Mouse (Mus musculus): ENCODE data around the gene Colgalt2. TPM values are rescaled to one million over a fixed set of nuclear protein-coding genes. Genes with fewer than 3 reads are reported as not detected.
"Not testable (repeated sequence)": the region's sequence is repeated elsewhere in the genome, so short reads cannot be mapped to it uniquely, and the experiment has no call there.

The Colgalt2 gene
- polyA plus RNA-seq, 1 experiment from 2014 or later, result 2.3 TPM

- ATAC-seq (ENCODE audit: low FRiP score) (no peak), DNase-seq (ENCODE audit: low spot score, missing footprints) (no peak)
- WGBS, result 83% methylated on average over 4 of the region's 4 CpGs
- Histone ChIP-seq H3K9me3 (ENCODE audit: control insufficient read depth, low read length) (no peaks in the 10 kb centered on the region), H3K4me2 (no peak overlapping the region), H3K27ac (ENCODE audit: low read depth, low read length) (no peak overlapping the region), H3K4me3 (ENCODE audit: low read depth, low read length) (no peak overlapping the region), H3K36me3 (ENCODE audit: control insufficient read depth, insufficient read depth, low read length) (no peaks in the 10 kb centered on the region), H3K9ac (ENCODE audit: low read length) (no peak overlapping the region), H3K27me3 (ENCODE audit: control insufficient read depth, insufficient read depth, low read length) (no peaks in the 10 kb centered on the region), H3K4me1 (ENCODE audit: control insufficient read depth, insufficient read depth, low read length) (no peaks in the 10 kb centered on the region)
Measured at GRCm38 (mm10) chr1:152434166-152434565, 34.5 kb downstream of the Colgalt2 start.

GRCm38 (mm10) chr1:152437518-152437917 lies 37.9 kb downstream of the Colgalt2 start:
- 86% methylated on average over 16 of the region's 17 CpGs for WGBS
- H3K27me3 ChIP-seq (ENCODE audit: control insufficient read depth, insufficient read depth, low read length); DNase-seq (ENCODE audit: low spot score, missing footprints); H3K9ac ChIP-seq (ENCODE audit: low read length); H3K36me3 ChIP-seq (ENCODE audit: control insufficient read depth, insufficient read depth, low read length); H3K4me2 ChIP-seq; H3K9me3 ChIP-seq (ENCODE audit: control insufficient read depth, low read length); ATAC-seq (ENCODE audit: low FRiP score); H3K4me3 ChIP-seq (ENCODE audit: low read depth, low read length); H3K27ac ChIP-seq (ENCODE audit: low read depth, low read length); H3K4me1 ChIP-seq (ENCODE audit: control insufficient read depth, insufficient read depth, low read length): not testable (repeated sequence)

- Histone ChIP-seq H3K27ac (ENCODE audit: low read depth, low read length) (no peak overlapping the region), H3K36me3 (ENCODE audit: control insufficient read depth, insufficient read depth, low read length) (no peaks in the 10 kb centered on the region), H3K4me3 (ENCODE audit: low read depth, low read length) (no peak overlapping the region), H3K4me2 (no peak overlapping the region), H3K27me3 (ENCODE audit: control insufficient read depth, insufficient read depth, low read length) (no peaks in the 10 kb centered on the region), H3K9ac (ENCODE audit: low read length) (no peak overlapping the region), H3K4me1 (ENCODE audit: control insufficient read depth, insufficient read depth, low read length) (no peaks in the 10 kb centered on the region), H3K9me3 (ENCODE audit: control insufficient read depth, low read length) (no peaks in the 10 kb centered on the region)
- WGBS, result 89% methylated on average over 4 of the region's 4 CpGs
- DNase-seq (ENCODE audit: low spot score, missing footprints) (no peak), ATAC-seq (ENCODE audit: low FRiP score) (no peak)
Measured at GRCm38 (mm10) chr1:152439408-152439807, 39.8 kb downstream of the Colgalt2 start.

GRCm38 (mm10) chr1:152439874-152440273 lies 40.2 kb downstream of the Colgalt2 start:
- DNase-seq (ENCODE audit: low spot score, missing footprints), result no peak
- ATAC-seq (ENCODE audit: low FRiP score), result no peak
- H3K27me3 ChIP-seq (ENCODE audit: control insufficient read depth, insufficient read depth, low read length), result no peaks in the 10 kb centered on the region
- 89% methylated on average over 10 of the region's 10 CpGs for WGBS
- H3K4me1 ChIP-seq (ENCODE audit: control insufficient read depth, insufficient read depth, low read length), result no peaks in the 10 kb centered on the region
- no peaks in the 10 kb centered on the region for H3K9me3 ChIP-seq (ENCODE audit: control insufficient read depth, low read length)
- H3K9ac ChIP-seq (ENCODE audit: low read length), result no peak overlapping the region
- H3K36me3 ChIP-seq (ENCODE audit: control insufficient read depth, insufficient read depth, low read length), result no peaks in the 10 kb centered on the region
- H3K4me2 ChIP-seq, result no peak overlapping the region
- H3K4me3 ChIP-seq (ENCODE audit: low read depth, low read length), result no peak overlapping the region
- no peak overlapping the region for H3K27ac ChIP-seq (ENCODE audit: low read depth, low read length)

GRCm38 (mm10) chr1:152444630-152445029 lies 45.0 kb downstream of the Colgalt2 start:
- Histone ChIP-seq H3K4me2 (no peak overlapping the region), H3K4me1 (ENCODE audit: control insufficient read depth, insufficient read depth, low read length) (no peaks in the 10 kb centered on the region), H3K4me3 (ENCODE audit: low read depth, low read length) (no peak overlapping the region), H3K9me3 (ENCODE audit: control insufficient read depth, low read length) (no peaks in the 10 kb centered on the region), H3K27me3 (ENCODE audit: control insufficient read depth, insufficient read depth, low read length) (no peaks in the 10 kb centered on the region), H3K27ac (ENCODE audit: low read depth, low read length) (no peak overlapping the region), H3K36me3 (ENCODE audit: control insufficient read depth, insufficient read depth, low read length) (no peaks in the 10 kb centered on the region), H3K9ac (ENCODE audit: low read length) (no peak overlapping the region)
- ATAC-seq (ENCODE audit: low FRiP score) (no peak), DNase-seq (ENCODE audit: low spot score, missing footprints) (no peak)
- 93% methylated on average over 7 of the region's 7 CpGs for WGBS

GRCm38 (mm10) chr1:152445925-152446324 lies 46.3 kb downstream of the Colgalt2 start:
- no peaks in the 10 kb centered on the region for H3K9me3 ChIP-seq (ENCODE audit: control insufficient read depth, low read length)
- DNase-seq (ENCODE audit: low spot score, missing footprints) (no peak), ATAC-seq (ENCODE audit: low FRiP score) (no peak)
- no peak overlapping the region for H3K27ac ChIP-seq (ENCODE audit: low read depth, low read length)
- H3K36me3 ChIP-seq (ENCODE audit: control insufficient read depth, insufficient read depth, low read length), result no peaks in the 10 kb centered on the region
- H3K9ac ChIP-seq (ENCODE audit: low read length), result no peak overlapping the region
- no peak overlapping the region for H3K4me3 ChIP-seq (ENCODE audit: low read depth, low read length)
- WGBS, result 88% methylated on average over 6 of the region's 6 CpGs
- H3K4me1 ChIP-seq (ENCODE audit: control insufficient read depth, insufficient read depth, low read length), result no peaks in the 10 kb centered on the region
- no peaks in the 10 kb centered on the region for H3K27me3 ChIP-seq (ENCODE audit: control insufficient read depth, insufficient read depth, low read length)
- no peak overlapping the region for H3K4me2 ChIP-seq

- no peak overlapping the region for H3K27ac ChIP-seq (ENCODE audit: low read depth, low read length)
- no peak overlapping the region for H3K4me2 ChIP-seq
- no peaks in the 10 kb centered on the region for H3K9me3 ChIP-seq (ENCODE audit: control insufficient read depth, low read length)
- H3K36me3 ChIP-seq (ENCODE audit: control insufficient read depth, insufficient read depth, low read length), result no peaks in the 10 kb centered on the region
- no peaks in the 10 kb centered on the region for H3K27me3 ChIP-seq (ENCODE audit: control insufficient read depth, insufficient read depth, low read length)
- ATAC-seq (ENCODE audit: low FRiP score) (no peak), DNase-seq (ENCODE audit: low spot score, missing footprints) (no peak)
- H3K4me3 ChIP-seq (ENCODE audit: low read depth, low read length), result no peak overlapping the region
- WGBS, result 78% methylated on average over 5 of the region's 5 CpGs
- H3K9ac ChIP-seq (ENCODE audit: low read length), result no peak overlapping the region
- peaks cover 4% of the 10 kb centered on the region; the same call in 1 of the 2 replicates for H3K4me1 ChIP-seq (ENCODE audit: control insufficient read depth, insufficient read depth, low read length)
Measured at GRCm38 (mm10) chr1:152454536-152454935, 54.9 kb downstream of the Colgalt2 start.

- no peaks in the 10 kb centered on the region for H3K27me3 ChIP-seq (ENCODE audit: control insufficient read depth, insufficient read depth, low read length)
- H3K4me2 ChIP-seq, result no peak overlapping the region
- no peak overlapping the region for H3K9ac ChIP-seq (ENCODE audit: low read length)
- H3K9me3 ChIP-seq (ENCODE audit: control insufficient read depth, low read length), result no peaks in the 10 kb centered on the region
- peak; percentile 76; the same call in 1 of the 2 replicates for ATAC-seq (ENCODE audit: low FRiP score)
- no peak for DNase-seq (ENCODE audit: low spot score, missing footprints)
- peaks cover 4% of the 10 kb centered on the region; the same call in 1 of the 2 replicates for H3K4me1 ChIP-seq (ENCODE audit: control insufficient read depth, insufficient read depth, low read length)
- no peak overlapping the region for H3K27ac ChIP-seq (ENCODE audit: low read depth, low read length)
- no peak overlapping the region for H3K4me3 ChIP-seq (ENCODE audit: low read depth, low read length)
- no peaks in the 10 kb centered on the region for H3K36me3 ChIP-seq (ENCODE audit: control insufficient read depth, insufficient read depth, low read length)
- 67% methylated on average over 10 of the region's 10 CpGs for WGBS
Measured at GRCm38 (mm10) chr1:152455275-152456243, 55.9 kb downstream of the Colgalt2 start.

- Histone ChIP-seq H3K36me3 (ENCODE audit: control insufficient read depth, insufficient read depth, low read length) (no peaks in the 10 kb centered on the region), H3K4me3 (ENCODE audit: low read depth, low read length) (no peak overlapping the region), H3K4me1 (ENCODE audit: control insufficient read depth, insufficient read depth, low read length) (peaks cover 4% of the 10 kb centered on the region; the same call in 1 of the 2 replicates), H3K9me3 (ENCODE audit: control insufficient read depth, low read length) (no peaks in the 10 kb centered on the region), H3K4me2 (no peak overlapping the region), H3K27ac (ENCODE audit: low read depth, low read length) (no peak overlapping the region), H3K27me3 (ENCODE audit: control insufficient read depth, insufficient read depth, low read length) (no peaks in the 10 kb centered on the region), H3K9ac (ENCODE audit: low read length) (no peak overlapping the region)
- 85% methylated on average over 3 of the region's 3 CpGs for WGBS
- DNase-seq (ENCODE audit: low spot score, missing footprints), result no peak
- ATAC-seq (ENCODE audit: low FRiP score), result no peak
Measured at GRCm38 (mm10) chr1:152456266-152456665, 56.6 kb downstream of the Colgalt2 start.

All from midbrain, embryonic 11.5 days (tissue).